17 mouse cellular contexts compared by ENCODE assay signal in the genomic region with DNA sequence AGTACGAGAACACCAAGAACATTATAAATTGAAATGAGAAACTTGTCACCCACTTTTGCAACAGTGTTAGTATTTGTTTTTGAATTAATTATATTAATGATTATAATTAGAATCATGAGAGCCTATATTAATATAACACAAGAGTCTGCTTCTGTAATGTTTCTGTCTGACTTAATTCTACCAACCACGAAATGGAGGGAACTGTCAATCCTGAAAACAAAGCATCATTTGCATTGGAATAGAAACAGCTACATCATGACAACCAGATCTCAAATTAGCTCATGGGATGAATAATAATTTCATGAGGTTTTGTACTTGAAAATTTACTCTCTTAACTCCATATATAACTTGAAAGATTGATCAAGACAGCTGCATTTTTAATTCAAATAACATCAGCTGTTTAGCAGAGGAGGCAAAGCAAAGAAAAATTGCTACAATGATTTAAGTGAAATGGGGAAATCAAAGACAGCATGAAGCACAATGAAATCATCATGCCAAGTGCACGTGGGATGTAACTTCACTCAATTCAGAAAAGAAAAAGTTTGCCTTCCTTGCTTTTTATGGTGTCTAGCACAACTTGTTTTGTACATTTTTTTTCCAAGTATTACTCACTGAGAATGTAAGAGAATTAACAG.
"Had no signal": no experiment of that assay in that cellular context is flagged by ENCODE, and none has a peak within 500 bp of the region (broad histone marks: within the 10 kb centered on the region; RNA-seq: fewer than 3 reads in every experiment).

No protein-coding gene starts in this region.

- H3K27me3 ChIP-seq: liver, embryonic 13.5 days; stomach, embryonic 15.5 days had no signal

- H3K9me3 ChIP-seq: liver, embryonic 13.5 days; stomach, embryonic 15.5 days had no signal

- DNase-seq: kidney, adult 9 months; kidney, postnatal 14 days; kidney, postnatal 4 days; layer of hippocampus, postnatal 36 days; liver, embryonic 13.5 days; lung, adult 2 months; lung, postnatal 14 days; lung, postnatal 4 days; midbrain, embryonic 14.5 days; right cerebral cortex, adult 18-20 months; right cerebral cortex, postnatal 14 days; spleen, adult 18-20 months; thymus, adult 18-20 months; thymus, postnatal 36 days had no signal

- H3K4me3 ChIP-seq: left cerebral cortex, adult 2 months; liver, embryonic 13.5 days; stomach, embryonic 15.5 days had no signal

- H3K27ac ChIP-seq: left cerebral cortex, adult 2 months; liver, embryonic 13.5 days; stomach, embryonic 15.5 days had no signal

- H3K4me2 ChIP-seq: liver, embryonic 13.5 days; midbrain, embryonic 11.5 days; stomach, embryonic 15.5 days had no signal

- H3K36me3 ChIP-seq: liver, embryonic 13.5 days; stomach, embryonic 15.5 days had no signal

- H3K9ac ChIP-seq: liver, embryonic 13.5 days; stomach, embryonic 15.5 days had no signal

- H3K4me1 ChIP-seq: liver, embryonic 13.5 days; stomach, embryonic 15.5 days had no signal
